Mouse (Mus musculus) layer of hippocampus, adult 9-11 months (tissue): Measurements from ENCODE around the gene Zfp697.
"Not testable (repeated sequence)": the region's sequence is repeated elsewhere in the genome, so short reads cannot be mapped to it uniquely, and the experiment has no call there.

Source experiments
- DNase-seq: peaks from one replicate; pipeline ENCODE4 v3.0.0; 2022

The Zfp697 gene

GRCm38 (mm10) chr3:98724376-98724775, 342.1 kb downstream of the Zfp697 start, which contains the start of gene Hsd3b2:
Gene Hsd3b2 (minus strand): TSS chr3:98724543.
- no peak for DNase-seq

- no peak for DNase-seq
These were observed 344.0 kb downstream of the Zfp697 start for GRCm38 (mm10) chr3:98726281-98726680.

- DNase-seq, result no peak
These were observed 351.5 kb downstream of the Zfp697 start for GRCm38 (mm10) chr3:98733724-98734123.

GRCm38 (mm10) chr3:98734340-98734739, 352.1 kb downstream of the Zfp697 start:
- no peak for DNase-seq

- DNase-seq, result not testable (repeated sequence)
These were observed 358.8 kb downstream of the Zfp697 start for GRCm38 (mm10) chr3:98741043-98741442.

GRCm38 (mm10) chr3:98752171-98752570, 369.9 kb downstream of the Zfp697 start:
- no peak for DNase-seq

- DNase-seq, result no peak
These were observed 374.6 kb downstream of the Zfp697 start for GRCm38 (mm10) chr3:98756836-98757235.

- no peak for DNase-seq
These were observed 381.9 kb downstream of the Zfp697 start for GRCm38 (mm10) chr3:98764155-98764554.

- DNase-seq, result no peak
These were observed 398.7 kb downstream of the Zfp697 start for GRCm38 (mm10) chr3:98780921-98781320.

- DNase-seq, result no peak
These were observed 400.1 kb downstream of the Zfp697 start for GRCm38 (mm10) chr3:98782181-98782868.

GRCm38 (mm10) chr3:98786551-98786950, 404.3 kb downstream of the Zfp697 start:
- no peak for DNase-seq
